In genomic region chr5:121926543-121926814, GRCm38 (mm10) we compare ENCODE assay signal across 10 mouse cellular contexts.
DNase-seq lines count a peak whose midpoint lies in the region; ATAC-seq lines count a peak whose summit lies in the region.
"Had no signal": no experiment of that assay in that cellular context is flagged by ENCODE, and none has a peak within 500 bp of the region (broad histone marks: within the 10 kb centered on the region; RNA-seq: fewer than 3 reads in every experiment).

No protein-coding gene starts in this region.

- DNase-seq in 3T3-L1 (ENCODE audit: low read depth, low spot score) (peak; percentile 27), NIH3T3 (ENCODE audit: low read depth) (peak; percentile 40)
- peak; percentile 80 for DNase-seq in limb, embryonic 11.5 days (ENCODE audit: low spot score)
- DNase-seq in adrenal gland, postnatal 14 days: no peak
- DNase-seq: gastrocnemius, postnatal 25 days had no signal

- no peak for ATAC-seq in intestine, embryonic 15.5 days
- ATAC-seq in intestine, embryonic 16.5 days: no peak
- ATAC-seq in limb, embryonic 11.5 days (ENCODE audit: insufficient number of reproducible peaks, low FRiP score, low TSS enrichment, low read depth): no peak
- ATAC-seq in cerebellum, adult (ENCODE audit: insufficient number of reproducible peaks, low FRiP score, low TSS enrichment): no peak
- no peak for ATAC-seq in CD4-positive, CD25-positive, alpha-beta regulatory T cell, adult 4 months

- 0 out of 2 replicates have a peak overlapping the region, but pooled peaks have one; percentile 1 for H3K27ac ChIP-seq in intestine, embryonic 15.5 days
- no peak overlapping the region for H3K27ac ChIP-seq in intestine, embryonic 16.5 days (ENCODE audit: low read length)
- H3K27ac ChIP-seq in limb, embryonic 11.5 days (replicated peaks; ENCODE audit: low read depth, low read length): no peak overlapping the region
- H3K27ac ChIP-seq: limb, embryonic 12.5 days had no signal

- no peak overlapping the region for H3K9ac ChIP-seq in intestine, embryonic 15.5 days
- H3K9ac ChIP-seq in intestine, embryonic 16.5 days (ENCODE audit: low read depth, low read length): no peak overlapping the region
- no peak overlapping the region for H3K9ac ChIP-seq in limb, embryonic 11.5 days (ENCODE audit: low read length)
- H3K9ac ChIP-seq: limb, embryonic 12.5 days had no signal

- H3K27me3 ChIP-seq in intestine, embryonic 15.5 days (replicated peaks): peaks cover 6% of the 10 kb centered on the region; the same call in 1 of the 2 replicates
- peaks cover 12% of the 10 kb centered on the region; the same call in 1 of the 2 replicates for H3K27me3 ChIP-seq in intestine, embryonic 16.5 days (replicated peaks; ENCODE audit: control insufficient read depth, insufficient read depth, low read length)
- H3K27me3 ChIP-seq in limb, embryonic 11.5 days (ENCODE audit: control insufficient read depth, insufficient read depth, low read length): peaks cover 22% of the 10 kb centered on the region

- peaks cover 18% of the 10 kb centered on the region for H3K4me1 ChIP-seq in intestine, embryonic 15.5 days (replicated peaks)
- H3K4me1 ChIP-seq in intestine, embryonic 16.5 days (ENCODE audit: control insufficient read depth, insufficient read depth, low read length): peaks cover 15% of the 10 kb centered on the region; the same call in 1 of the 2 replicates
- H3K4me1 ChIP-seq in limb, embryonic 11.5 days (ENCODE audit: control insufficient read depth, insufficient read depth, low read length): peaks cover 20% of the 10 kb centered on the region

- WGBS in intestine, embryonic 15.5 days: 38% methylated on average over 2 of the region's 2 CpGs
- 13% methylated on average over 2 of the region's 2 CpGs for WGBS in intestine, embryonic 16.5 days
- WGBS in limb, embryonic 11.5 days: 0% methylated on average over 2 of the region's 2 CpGs

- no peaks in the 10 kb centered on the region for H3K36me3 ChIP-seq in intestine, embryonic 15.5 days
- H3K36me3 ChIP-seq in intestine, embryonic 16.5 days (ENCODE audit: control insufficient read depth, insufficient read depth, low read length): no peaks in the 10 kb centered on the region
- no peaks in the 10 kb centered on the region for H3K36me3 ChIP-seq in limb, embryonic 11.5 days (ENCODE audit: control insufficient read depth, insufficient read depth, low read length)
- H3K36me3 ChIP-seq: limb, embryonic 12.5 days had no signal

- no peaks in the 10 kb centered on the region for H3K9me3 ChIP-seq in intestine, embryonic 15.5 days
- H3K9me3 ChIP-seq in intestine, embryonic 16.5 days (ENCODE audit: control insufficient read depth, low read length): no peaks in the 10 kb centered on the region
- no peaks in the 10 kb centered on the region for H3K9me3 ChIP-seq in limb, embryonic 11.5 days (ENCODE audit: control insufficient read depth, low read length)
- H3K9me3 ChIP-seq: limb, embryonic 12.5 days had no signal

- no peak overlapping the region for H3K4me2 ChIP-seq in intestine, embryonic 15.5 days (replicated peaks)
- no peak overlapping the region for H3K4me2 ChIP-seq in intestine, embryonic 16.5 days (ENCODE audit: low read depth, low read length)
- H3K4me2 ChIP-seq in limb, embryonic 11.5 days (ENCODE audit: low read depth, severe bottlenecking): no peak overlapping the region
- H3K4me2 ChIP-seq: limb, embryonic 12.5 days had no signal

- H3K4me3 ChIP-seq in intestine, embryonic 15.5 days (replicated peaks): no peak overlapping the region
- H3K4me3 ChIP-seq in intestine, embryonic 16.5 days (ENCODE audit: low read length): no peak overlapping the region
- no peak overlapping the region for H3K4me3 ChIP-seq in limb, embryonic 11.5 days (ENCODE audit: low read depth, low read length)
- H3K4me3 ChIP-seq: limb, embryonic 12.5 days had no signal
